In genomic region chr17:80845349-80845748, GRCm38 (mm10) we compare ENCODE assay signal across 18 mouse cellular contexts.
A peak's percentile ranks its signal among the peaks of the same experiment; 100 is the strongest.
DNase-seq lines count a peak whose midpoint lies in the region; ATAC-seq and TF ChIP-seq lines count a peak whose summit lies in the region.
"Had no signal": no experiment of that assay in that cellular context is flagged by ENCODE, and none has a peak within 500 bp of the region (broad histone marks: within the 10 kb centered on the region; RNA-seq: fewer than 3 reads in every experiment).

No protein-coding gene starts in this region.

- H3K9ac ChIP-seq in hindbrain, embryonic 11.5 days (ENCODE audit: low read depth, low read length): no peak overlapping the region
- no peak overlapping the region for H3K9ac ChIP-seq in hindbrain, embryonic 12.5 days
- H3K9ac ChIP-seq in midbrain, embryonic 13.5 days (replicated peaks): no peak overlapping the region
- H3K9ac ChIP-seq in midbrain, postnatal 0 days (replicated peaks; ENCODE audit: low read length, poor library complexity, severe bottlenecking): no peak overlapping the region
- no peak overlapping the region for H3K9ac ChIP-seq in lung, postnatal 0 days (replicated peaks; ENCODE audit: low read depth)
- H3K9ac ChIP-seq: embryonic facial prominence, embryonic 15.5 days; limb, embryonic 13.5 days; liver, embryonic 15.5 days had no signal

- TF ChIP-seq CTCF in midbrain, postnatal 0 days (IDR thresholded peaks at IDR 0.05): no peak
- no peak for TF ChIP-seq CTCF in brain, embryonic 14.5 days (IDR thresholded peaks at IDR 0.05; ENCODE audit: borderline replicate concordance, extremely low read depth, insufficient read depth, insufficient read length)
- TF ChIP-seq CTCF in lung, postnatal 0 days (IDR thresholded peaks at IDR 0.05): no peak

- no peaks in the 10 kb centered on the region for H3K27me3 ChIP-seq in hindbrain, embryonic 11.5 days (ENCODE audit: control insufficient read depth, insufficient read depth, low read length)
- no peaks in the 10 kb centered on the region for H3K27me3 ChIP-seq in hindbrain, embryonic 12.5 days
- H3K27me3 ChIP-seq in midbrain, embryonic 13.5 days: no peaks in the 10 kb centered on the region
- no peaks in the 10 kb centered on the region for H3K27me3 ChIP-seq in midbrain, postnatal 0 days (ENCODE audit: insufficient read depth, low read length)
- no peaks in the 10 kb centered on the region for H3K27me3 ChIP-seq in lung, postnatal 0 days (replicated peaks; ENCODE audit: insufficient read depth, low read length)
- H3K27me3 ChIP-seq: embryonic facial prominence, embryonic 15.5 days; limb, embryonic 13.5 days; liver, embryonic 15.5 days had no signal

- H3K4me3 ChIP-seq in hindbrain, embryonic 11.5 days (ENCODE audit: low read depth, low read length): no peak overlapping the region
- H3K4me3 ChIP-seq in hindbrain, embryonic 12.5 days: no peak overlapping the region
- no peak overlapping the region for H3K4me3 ChIP-seq in midbrain, embryonic 13.5 days (replicated peaks)
- no peak overlapping the region for H3K4me3 ChIP-seq in midbrain, postnatal 0 days (ENCODE audit: low read depth, low read length)
- no peak overlapping the region for H3K4me3 ChIP-seq in lung, postnatal 0 days (ENCODE audit: low read depth, low read length)
- H3K4me3 ChIP-seq: embryonic facial prominence, embryonic 15.5 days; hindbrain, embryonic 10.5 days; limb, embryonic 13.5 days; liver, embryonic 15.5 days had no signal

- 0 out of 2 replicates have a peak, but pooled peaks have one; percentile 27 for ATAC-seq in hindbrain, embryonic 11.5 days (ENCODE audit: low FRiP score)
- ATAC-seq in hindbrain, embryonic 12.5 days (ENCODE audit: low FRiP score): no peak
- peak; percentile 37; the same call in 1 of the 2 replicates for ATAC-seq in midbrain, embryonic 13.5 days
- no peak for ATAC-seq in midbrain, postnatal 0 days (ENCODE audit: low FRiP score)
- no peak for ATAC-seq in lung, postnatal 0 days

- TF ChIP-seq POLR2A in brain, embryonic 14.5 days (IDR thresholded peaks at IDR 0.05; ENCODE audit: borderline replicate concordance, extremely low read depth, insufficient read depth, insufficient read length, poor library complexity, severe bottlenecking): no peak

- H3K4me2 ChIP-seq in hindbrain, embryonic 11.5 days (replicated peaks; ENCODE audit: low read depth, low read length): no peak overlapping the region
- no peak overlapping the region for H3K4me2 ChIP-seq in hindbrain, embryonic 12.5 days (replicated peaks)
- H3K4me2 ChIP-seq in midbrain, embryonic 13.5 days (replicated peaks): no peak overlapping the region
- H3K4me2 ChIP-seq in midbrain, postnatal 0 days (ENCODE audit: low read depth, low read length, poor library complexity, severe bottlenecking): no peak overlapping the region
- no peak overlapping the region for H3K4me2 ChIP-seq in lung, postnatal 0 days (replicated peaks; ENCODE audit: low read depth, low read length)
- H3K4me2 ChIP-seq: embryonic facial prominence, embryonic 15.5 days; limb, embryonic 13.5 days; liver, embryonic 15.5 days had no signal

- no peak overlapping the region for H3K27ac ChIP-seq in hindbrain, embryonic 11.5 days (ENCODE audit: low read depth, low read length)
- H3K27ac ChIP-seq in hindbrain, embryonic 12.5 days: no peak overlapping the region
- no peak overlapping the region for H3K27ac ChIP-seq in midbrain, embryonic 13.5 days
- no peak overlapping the region for H3K27ac ChIP-seq in midbrain, postnatal 0 days (ENCODE audit: low read depth, low read length)
- no peak overlapping the region for H3K27ac ChIP-seq in lung, postnatal 0 days (ENCODE audit: low read length)
- H3K27ac ChIP-seq: embryonic facial prominence, embryonic 15.5 days; hindbrain, embryonic 10.5 days; limb, embryonic 13.5 days; liver, embryonic 15.5 days had no signal

- no peaks in the 10 kb centered on the region for H3K4me1 ChIP-seq in hindbrain, embryonic 11.5 days (replicated peaks; ENCODE audit: control insufficient read depth, insufficient read depth, low read length)
- H3K4me1 ChIP-seq in hindbrain, embryonic 12.5 days: no peaks in the 10 kb centered on the region
- peaks cover 5% of the 10 kb centered on the region; the same call in 1 of the 2 replicates for H3K4me1 ChIP-seq in midbrain, embryonic 13.5 days (replicated peaks)
- H3K4me1 ChIP-seq in midbrain, postnatal 0 days (ENCODE audit: insufficient read depth, low read length): no peaks in the 10 kb centered on the region
- H3K4me1 ChIP-seq in lung, postnatal 0 days (ENCODE audit: insufficient read depth, low read depth, low read length): no peaks in the 10 kb centered on the region
- H3K4me1 ChIP-seq: embryonic facial prominence, embryonic 15.5 days; limb, embryonic 13.5 days; liver, embryonic 15.5 days had no signal

- DNase-seq in hindbrain, embryonic 11.5 days (ENCODE audit: low spot score): no peak
- no peak for DNase-seq in midbrain, postnatal 0 days (ENCODE audit: low spot score)
- DNase-seq in brain, embryonic 14.5 days (ENCODE audit: low read depth): peak; percentile 67
- peak; percentile 26 for DNase-seq in right cerebral cortex, postnatal 25 days
- DNase-seq in thymus, postnatal 10 days (ENCODE audit: low spot score in 2 of 2): no peak
- no peak for DNase-seq in lung, postnatal 0 days (ENCODE audit: low spot score)
- DNase-seq: adrenal gland, adult 8-10 months; B cell, adult 2 months; cerebellum, adult 8-10 months; lung, postnatal 14 days; spleen, adult 18-20 months; thymus, postnatal 36 days had no signal

- no peaks in the 10 kb centered on the region for H3K9me3 ChIP-seq in hindbrain, embryonic 11.5 days (ENCODE audit: control insufficient read depth, low read length)
- H3K9me3 ChIP-seq in hindbrain, embryonic 12.5 days (replicated peaks): no peaks in the 10 kb centered on the region
- H3K9me3 ChIP-seq in midbrain, embryonic 13.5 days: no peaks in the 10 kb centered on the region
- no peaks in the 10 kb centered on the region for H3K9me3 ChIP-seq in midbrain, postnatal 0 days (ENCODE audit: low read length)
- H3K9me3 ChIP-seq in lung, postnatal 0 days (ENCODE audit: low read length): no peaks in the 10 kb centered on the region
- H3K9me3 ChIP-seq: embryonic facial prominence, embryonic 15.5 days; hindbrain, embryonic 10.5 days; limb, embryonic 13.5 days; liver, embryonic 15.5 days had no signal

- H3K36me3 ChIP-seq in hindbrain, embryonic 11.5 days (ENCODE audit: control insufficient read depth, insufficient read depth, low read length): no peaks in the 10 kb centered on the region
- no peaks in the 10 kb centered on the region for H3K36me3 ChIP-seq in hindbrain, embryonic 12.5 days
- H3K36me3 ChIP-seq in midbrain, embryonic 13.5 days: no peaks in the 10 kb centered on the region
- H3K36me3 ChIP-seq in midbrain, postnatal 0 days (ENCODE audit: insufficient read depth, low read length): no peaks in the 10 kb centered on the region
- no peaks in the 10 kb centered on the region for H3K36me3 ChIP-seq in lung, postnatal 0 days (ENCODE audit: insufficient read depth, low read length)
- H3K36me3 ChIP-seq: embryonic facial prominence, embryonic 15.5 days; hindbrain, embryonic 10.5 days; limb, embryonic 13.5 days; liver, embryonic 15.5 days had no signal

- no peak for TF ChIP-seq EP300 in lung, postnatal 0 days (IDR thresholded peaks at IDR 0.05)

- WGBS in hindbrain, embryonic 11.5 days: 64% methylated on average over 7 of the region's 7 CpGs
- WGBS in hindbrain, embryonic 12.5 days: 63% methylated on average over 7 of the region's 7 CpGs
- WGBS in midbrain, embryonic 13.5 days: 54% methylated on average over 7 of the region's 7 CpGs
- WGBS in midbrain, postnatal 0 days: 56% methylated on average over 7 of the region's 7 CpGs
- WGBS in lung, postnatal 0 days: 81% methylated on average over 7 of the region's 7 CpGs

Comparison
In these comparisons a context has a peak if more than half of its experiments do, and no peak if none do; other contexts are left out.
1. ATAC-seq: peak in hindbrain, embryonic 11.5 days (single experiment) and midbrain, embryonic 13.5 days (single experiment); none in hindbrain, embryonic 12.5 days (single experiment), midbrain, postnatal 0 days (single experiment) and lung, postnatal 0 days (single experiment).
2. DNase-seq: peak in brain, embryonic 14.5 days (single experiment) and right cerebral cortex, postnatal 25 days (single experiment); none in hindbrain, embryonic 11.5 days (single experiment), midbrain, postnatal 0 days (single experiment), thymus, postnatal 10 days (0 of 2) and lung, postnatal 0 days (single experiment).